Mouse (Mus musculus): ENCODE measurements around the gene Tmem208. TPM values are rescaled to one million over a fixed set of nuclear protein-coding genes. Genes with fewer than 3 reads are reported as not detected.

Tmem208 gene
- polyA plus RNA-seq, 1 experiment from 2014 or later, result 91.4 TPM

DNA sequence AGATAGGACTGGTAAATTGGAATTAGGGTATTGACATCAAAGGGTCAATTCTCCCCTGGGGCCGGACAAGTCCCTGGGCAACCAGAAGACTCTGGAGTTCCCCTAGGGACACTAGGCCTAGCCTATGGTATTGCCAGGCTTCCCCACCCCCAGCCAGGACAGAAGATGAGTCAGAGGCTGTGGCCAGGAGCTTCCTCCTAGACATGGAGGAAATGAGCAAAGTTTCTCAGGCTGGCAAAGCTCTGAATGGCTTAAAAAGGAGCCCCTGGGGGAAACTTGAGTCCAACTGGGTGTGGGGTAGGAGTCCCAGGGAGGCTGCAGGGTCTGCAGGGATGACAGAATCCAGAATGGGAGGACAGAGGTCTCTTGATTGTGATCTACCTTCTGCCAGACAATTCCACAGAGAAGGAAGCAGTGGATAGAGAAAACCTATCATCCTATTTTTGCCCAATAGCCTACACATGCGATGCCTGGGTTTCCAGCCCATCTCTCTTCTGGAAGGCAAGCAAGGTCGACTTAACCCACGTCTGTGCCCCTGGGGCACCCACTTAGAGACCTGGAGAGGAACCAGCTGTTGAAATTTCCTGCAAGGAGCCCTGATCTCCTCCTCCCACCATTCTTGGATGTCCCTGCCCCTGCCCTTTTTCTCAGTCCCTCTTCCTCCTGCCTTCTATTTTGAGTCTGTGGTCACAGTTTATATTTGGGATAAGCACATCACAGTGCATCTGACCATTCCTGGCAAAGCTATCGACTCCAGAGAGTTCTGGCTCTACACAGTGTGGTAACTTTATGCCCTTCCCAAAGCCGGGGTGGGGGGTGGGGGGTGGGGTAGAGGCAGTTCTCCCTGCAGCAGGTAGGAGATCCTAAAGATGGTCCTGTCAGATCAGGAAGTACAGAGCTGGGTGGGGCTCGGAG is 19.2 kb downstream of the Tmem208 start:
- Histone ChIP-seq H3K4me2 (no peak overlapping the region), H3K9me3 (ENCODE audit: control insufficient read depth, low read length) (no peaks in the 10 kb centered on the region), H3K27me3 (ENCODE audit: control insufficient read depth, insufficient read depth, low read length) (no peaks in the 10 kb centered on the region; the same call in 1 of the 2 replicates), H3K4me1 (ENCODE audit: control insufficient read depth, insufficient read depth, low read length) (peaks cover 19% of the 10 kb centered on the region), H3K36me3 (ENCODE audit: control insufficient read depth, insufficient read depth, low read length) (no peaks in the 10 kb centered on the region), H3K4me3 (ENCODE audit: low read depth, low read length) (no peak overlapping the region), H3K27ac (ENCODE audit: low read depth, low read length) (no peak overlapping the region), H3K9ac (ENCODE audit: low read length) (no peak overlapping the region)
- DNase-seq (ENCODE audit: low spot score, missing footprints) (no peak), ATAC-seq (ENCODE audit: low FRiP score) (no peak)
- 68% methylated on average over 7 of the region's 7 CpGs for WGBS

DNA sequence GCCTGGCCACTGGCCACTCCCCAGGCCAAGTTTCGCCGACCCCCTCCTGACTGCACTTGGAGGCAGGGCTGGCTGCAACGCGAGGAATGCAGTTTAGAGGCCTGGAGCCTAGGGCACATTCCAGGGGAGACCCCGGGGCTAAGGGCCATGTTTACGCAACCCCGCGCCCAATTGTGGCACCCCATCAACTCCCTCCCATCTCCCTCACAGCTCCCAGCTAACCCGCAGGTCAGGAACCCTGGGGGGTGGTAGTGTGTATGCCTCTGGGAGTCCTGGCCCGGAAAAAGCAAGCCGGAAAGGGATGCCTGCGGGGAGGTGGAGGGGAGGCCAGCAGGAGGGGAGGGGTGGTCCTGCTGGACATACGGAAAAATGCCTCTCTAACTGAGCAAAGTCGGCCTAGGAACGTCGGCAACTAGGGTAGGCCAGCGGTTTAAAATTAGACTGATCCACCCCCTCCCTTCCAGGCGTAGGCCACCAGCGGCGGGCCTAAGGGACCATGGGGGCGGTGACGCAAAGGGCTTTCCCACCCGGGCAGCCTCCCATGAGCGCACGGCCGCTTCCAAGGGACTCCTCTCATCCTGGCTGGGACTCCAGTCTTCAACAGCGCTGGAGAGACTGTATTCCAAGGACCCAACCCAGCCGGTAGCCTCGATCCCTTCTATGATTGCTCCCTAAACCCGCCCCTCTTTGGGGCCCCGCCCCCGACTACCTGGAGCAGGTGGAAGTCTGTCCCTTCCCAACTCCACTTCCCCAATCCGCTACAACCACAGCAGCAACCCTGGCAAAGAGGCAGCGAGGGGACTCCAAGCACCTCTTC is 20.7 kb downstream of the Tmem208 start:
- H3K27me3 ChIP-seq (ENCODE audit: control insufficient read depth, insufficient read depth, low read length), result no peaks in the 10 kb centered on the region; the same call in 1 of the 2 replicates
- peak; percentile 94 for DNase-seq (ENCODE audit: low spot score, missing footprints)
- H3K36me3 ChIP-seq (ENCODE audit: control insufficient read depth, insufficient read depth, low read length), result no peaks in the 10 kb centered on the region
- peak overlapping the region; percentile 99 for H3K4me2 ChIP-seq
- peak overlapping the region; percentile 62 for H3K4me3 ChIP-seq (ENCODE audit: low read depth, low read length)
- peak; percentile 14 for ATAC-seq (ENCODE audit: low FRiP score)
- H3K9ac ChIP-seq (ENCODE audit: low read length), result peak overlapping the region; percentile 69
- H3K27ac ChIP-seq (ENCODE audit: low read depth, low read length), result no peak overlapping the region
- under 1% methylated on average over 34 of the region's 34 CpGs for WGBS
- no peaks in the 10 kb centered on the region for H3K9me3 ChIP-seq (ENCODE audit: control insufficient read depth, low read length)
- peaks cover 19% of the 10 kb centered on the region for H3K4me1 ChIP-seq (ENCODE audit: control insufficient read depth, insufficient read depth, low read length)

DNA sequence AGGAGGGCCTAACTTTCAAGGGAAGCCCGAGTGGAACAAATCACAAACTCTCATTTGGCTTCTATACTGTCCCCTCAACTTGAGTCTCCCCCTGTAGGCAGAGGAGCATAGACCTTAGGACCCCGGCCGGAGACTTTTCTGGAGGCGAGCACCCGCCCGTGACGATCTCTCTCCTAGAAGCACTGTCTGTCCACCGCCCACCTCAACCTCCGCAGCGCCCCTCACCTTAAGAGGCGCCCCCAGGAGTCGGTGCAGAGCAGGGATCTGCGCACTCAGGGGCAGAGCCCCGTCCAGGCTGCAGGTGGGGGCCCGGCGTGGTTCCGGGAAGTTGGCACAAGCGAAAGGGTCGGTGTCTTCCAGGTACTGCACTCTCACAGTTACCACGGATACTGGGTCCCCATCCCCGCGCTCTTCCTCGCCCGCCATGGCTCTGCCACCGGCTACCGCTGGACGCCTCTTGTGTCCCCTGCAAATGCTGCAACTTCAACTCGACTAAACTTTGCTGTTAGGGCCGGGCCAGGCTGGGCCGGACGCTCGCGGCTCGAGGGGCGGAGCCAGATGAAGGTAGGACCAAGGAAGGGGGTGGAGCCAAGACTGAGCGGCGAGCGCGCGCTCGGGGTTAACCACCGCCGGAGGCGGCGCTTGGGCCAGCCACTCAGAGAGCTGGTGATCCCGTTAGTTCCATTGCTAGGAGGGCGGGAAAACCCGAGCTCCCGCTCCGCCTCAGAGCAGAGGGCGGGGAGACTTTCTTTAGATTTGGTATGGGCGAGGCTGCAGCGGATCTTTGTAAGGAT is 21.5 kb downstream of the Tmem208 start, which contains the start of gene Fhod1:
TSS of gene Fhod1 (minus strand) at position 526 of the 794 bp plus-strand sequence.
- under 1% methylated on average over 53 of the region's 53 CpGs for WGBS
- peak within 1 kb of the TSS; percentile 62 for H3K4me3 ChIP-seq (ENCODE audit: low read depth, low read length)
- H3K36me3 ChIP-seq (ENCODE audit: control insufficient read depth, insufficient read depth, low read length), result no peaks in the 10 kb centered on the region
- no peaks in the 10 kb centered on the region; the same call in 1 of the 2 replicates for H3K27me3 ChIP-seq (ENCODE audit: control insufficient read depth, insufficient read depth, low read length)
- H3K9me3 ChIP-seq (ENCODE audit: control insufficient read depth, low read length), result no peaks in the 10 kb centered on the region
- peak; percentile 98 for DNase-seq (ENCODE audit: low spot score, missing footprints)
- peak; percentile 90 for ATAC-seq (ENCODE audit: low FRiP score)
- H3K9ac ChIP-seq (ENCODE audit: low read length), result peak within 1 kb of the TSS; percentile 78
- H3K4me2 ChIP-seq, result peak within 1 kb of the TSS; percentile 99
- peaks cover 19% of the 10 kb centered on the region for H3K4me1 ChIP-seq (ENCODE audit: control insufficient read depth, insufficient read depth, low read length)
- H3K27ac ChIP-seq (ENCODE audit: low read depth, low read length), result peak within 1 kb of the TSS; percentile 47

DNA sequence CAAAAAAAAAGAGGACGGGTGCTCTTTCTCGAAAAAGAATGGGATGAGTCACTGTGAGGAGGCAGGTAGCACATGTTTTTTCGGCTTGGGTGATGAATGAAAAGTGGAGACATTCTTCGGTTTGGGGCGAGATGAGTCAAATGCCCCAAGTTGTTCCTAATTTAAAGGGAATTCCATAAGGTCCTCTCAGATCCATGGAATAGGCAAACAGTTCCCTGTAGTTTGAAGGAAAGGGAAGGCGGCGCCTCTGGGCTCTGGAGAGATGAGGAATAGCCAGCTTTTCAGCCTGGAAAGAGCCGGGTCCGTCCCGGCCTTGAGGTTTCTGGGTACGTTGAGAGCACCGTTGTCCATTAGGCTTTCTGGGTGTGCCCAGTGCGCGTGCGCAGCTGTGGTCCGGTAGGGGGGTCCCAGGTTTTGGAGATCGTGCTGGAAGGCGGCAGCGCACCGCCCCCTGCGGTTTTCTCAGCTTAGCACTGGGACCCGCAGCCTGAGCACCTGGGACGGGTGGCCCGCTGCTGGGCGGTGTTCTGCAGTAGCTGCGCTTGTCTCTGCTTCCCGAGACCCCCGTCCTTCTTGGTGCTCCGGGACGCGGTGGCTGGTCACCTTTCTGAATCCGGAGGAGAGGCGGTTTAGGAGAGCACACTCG is 22.4 kb downstream of the Tmem208 start, which contains the start of gene Slc9a5:
TSS of gene Slc9a5 (plus strand) at position 394 of the 646 bp plus-strand sequence.
- Histone ChIP-seq H3K27ac (ENCODE audit: low read depth, low read length) (peak within 1 kb of the TSS; percentile 47), H3K9ac (ENCODE audit: low read length) (peak within 1 kb of the TSS; percentile 78), H3K9me3 (ENCODE audit: control insufficient read depth, low read length) (no peaks in the 10 kb centered on the region), H3K36me3 (ENCODE audit: control insufficient read depth, insufficient read depth, low read length) (0 out of 2 replicates have a peak, but pooled peaks cover under 1% of the 10 kb centered on the region), H3K27me3 (ENCODE audit: control insufficient read depth, insufficient read depth, low read length) (no peaks in the 10 kb centered on the region; the same call in 1 of the 2 replicates), H3K4me3 (ENCODE audit: low read depth, low read length) (peak within 1 kb of the TSS; percentile 62), H3K4me1 (ENCODE audit: control insufficient read depth, insufficient read depth, low read length) (peaks cover 19% of the 10 kb centered on the region), H3K4me2 (peak within 1 kb of the TSS; percentile 99)
- WGBS, result under 1% methylated on average over 34 of the region's 34 CpGs
- DNase-seq (ENCODE audit: low spot score, missing footprints) (peak; percentile 97), ATAC-seq (ENCODE audit: low FRiP score) (peak; percentile 38)

DNA sequence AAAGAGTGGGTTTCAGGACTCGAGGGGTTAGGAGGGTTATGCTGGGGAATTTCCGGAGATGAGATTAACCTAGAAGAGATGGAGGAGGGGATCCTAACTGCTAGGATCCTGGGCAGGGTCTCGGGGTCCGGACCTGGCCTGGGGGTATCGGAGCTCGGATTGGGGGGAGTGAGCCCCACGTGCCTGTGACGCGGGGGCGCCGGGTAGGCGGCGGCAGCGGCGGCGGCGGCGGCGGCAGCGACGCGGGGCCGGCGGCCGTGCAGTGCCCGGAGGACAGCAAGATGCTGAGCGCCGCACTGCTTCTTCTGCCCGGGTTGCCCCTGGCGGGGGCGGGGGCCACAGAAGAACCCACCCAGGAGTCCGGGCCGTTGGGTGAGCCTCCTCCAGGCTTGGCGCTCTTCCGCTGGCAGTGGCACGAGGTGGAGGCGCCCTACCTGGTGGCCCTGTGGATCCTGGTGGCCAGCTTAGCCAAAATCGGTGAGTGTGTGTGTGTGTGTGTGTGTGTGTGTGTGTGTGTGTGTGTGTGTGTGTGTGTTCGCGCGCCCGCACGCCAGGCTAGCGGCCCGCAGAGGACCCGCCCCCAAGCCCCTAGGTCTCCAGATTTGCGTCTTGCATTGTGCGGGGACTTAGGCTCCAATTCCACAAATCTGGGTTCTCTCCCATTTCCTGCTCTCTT is 23.1 kb downstream of the Tmem208 start:
- Histone ChIP-seq H3K4me1 (ENCODE audit: control insufficient read depth, insufficient read depth, low read length) (peaks cover 19% of the 10 kb centered on the region), H3K9ac (ENCODE audit: low read length) (peak overlapping the region; percentile 78), H3K4me2 (peak overlapping the region; percentile 99), H3K4me3 (ENCODE audit: low read depth, low read length) (peak overlapping the region; percentile 62), H3K27ac (ENCODE audit: low read depth, low read length) (peak overlapping the region; percentile 47; the same call in 1 of the 2 replicates), H3K27me3 (ENCODE audit: control insufficient read depth, insufficient read depth, low read length) (no peaks in the 10 kb centered on the region; the same call in 1 of the 2 replicates), H3K36me3 (ENCODE audit: control insufficient read depth, insufficient read depth, low read length) (0 out of 2 replicates have a peak, but pooled peaks cover 2% of the 10 kb centered on the region), H3K9me3 (ENCODE audit: control insufficient read depth, low read length) (no peaks in the 10 kb centered on the region)
- WGBS, result 0% methylated on average over 36 of the region's 48 CpGs
- ATAC-seq (ENCODE audit: low FRiP score) (peak; percentile 33), DNase-seq (ENCODE audit: low spot score, missing footprints) (peak; percentile 94)

DNA sequence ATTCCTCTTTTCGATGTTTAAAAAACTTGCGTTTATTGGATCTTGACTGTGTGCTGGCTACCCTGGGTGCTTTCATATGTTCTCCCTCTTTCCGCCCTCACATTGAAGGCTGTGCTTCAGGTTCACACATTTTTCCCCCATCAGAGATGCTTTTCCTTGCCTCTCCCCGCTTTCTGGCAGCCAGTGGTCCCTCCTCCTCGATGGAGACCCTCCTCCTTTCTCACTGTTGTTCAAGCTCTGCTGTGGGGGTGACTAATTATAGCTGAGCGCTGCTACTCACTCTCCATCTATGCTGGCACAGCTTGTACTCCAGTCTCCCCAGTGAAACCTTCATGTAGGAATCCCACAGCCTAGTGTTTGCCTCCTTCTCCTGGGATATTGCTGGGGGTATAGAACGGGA is 24.0 kb downstream of the Tmem208 start:
- ATAC-seq (ENCODE audit: low FRiP score) (no peak), DNase-seq (ENCODE audit: low spot score, missing footprints) (no peak)
- Histone ChIP-seq H3K9me3 (ENCODE audit: control insufficient read depth, low read length) (no peaks in the 10 kb centered on the region), H3K27me3 (ENCODE audit: control insufficient read depth, insufficient read depth, low read length) (no peaks in the 10 kb centered on the region; the same call in 1 of the 2 replicates), H3K4me2 (peak overlapping the region; percentile 99; the same call in 1 of the 2 replicates), H3K4me3 (ENCODE audit: low read depth, low read length) (no peak overlapping the region), H3K36me3 (ENCODE audit: control insufficient read depth, insufficient read depth, low read length) (0 out of 2 replicates have a peak, but pooled peaks cover 2% of the 10 kb centered on the region), H3K9ac (ENCODE audit: low read length) (no peak overlapping the region), H3K27ac (ENCODE audit: low read depth, low read length) (no peak overlapping the region), H3K4me1 (ENCODE audit: control insufficient read depth, insufficient read depth, low read length) (peaks cover 19% of the 10 kb centered on the region)
- 47% methylated on average over 7 of the region's 7 CpGs for WGBS

DNA sequence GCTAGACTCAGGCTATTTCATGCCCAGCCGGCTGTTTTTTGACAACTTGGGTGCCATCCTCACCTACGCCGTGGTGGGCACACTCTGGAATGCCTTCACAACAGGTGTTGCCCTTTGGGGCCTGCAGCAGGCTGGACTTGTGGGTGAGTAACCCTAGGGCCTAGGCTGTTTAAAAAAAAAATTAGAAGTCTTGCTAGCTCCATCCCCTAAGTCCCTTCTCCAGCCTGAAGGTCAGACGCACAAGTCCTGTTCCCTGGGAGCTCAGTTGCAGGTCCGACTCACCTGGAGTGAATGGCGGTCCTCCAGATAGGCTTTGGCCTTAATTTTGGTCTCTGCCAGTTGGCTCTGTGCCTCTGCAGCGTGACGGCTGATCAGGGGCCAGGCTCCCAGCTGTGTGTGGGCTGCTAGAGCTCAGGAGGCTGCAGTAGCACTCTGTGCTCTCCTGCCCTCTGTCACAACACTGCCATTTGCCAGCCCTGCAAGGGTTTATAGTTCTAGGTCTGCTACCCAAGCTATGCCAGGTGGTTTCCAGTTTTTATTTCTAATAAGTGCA is 27.5 kb downstream of the Tmem208 start:
- Histone ChIP-seq H3K27me3 (ENCODE audit: control insufficient read depth, insufficient read depth, low read length) (no peaks in the 10 kb centered on the region), H3K27ac (ENCODE audit: low read depth, low read length) (no peak overlapping the region), H3K9ac (ENCODE audit: low read length) (no peak overlapping the region), H3K4me2 (no peak overlapping the region), H3K4me3 (ENCODE audit: low read depth, low read length) (no peak overlapping the region), H3K36me3 (ENCODE audit: control insufficient read depth, insufficient read depth, low read length) (0 out of 2 replicates have a peak, but pooled peaks cover 2% of the 10 kb centered on the region), H3K9me3 (ENCODE audit: control insufficient read depth, low read length) (no peaks in the 10 kb centered on the region), H3K4me1 (ENCODE audit: control insufficient read depth, insufficient read depth, low read length) (peaks cover 2% of the 10 kb centered on the region; the same call in 1 of the 2 replicates)
- ATAC-seq (ENCODE audit: low FRiP score), result no peak
- 82% methylated on average over 8 of the region's 8 CpGs for WGBS
- DNase-seq (ENCODE audit: low spot score, missing footprints), result no peak

Measured in midbrain, embryonic 11.5 days (tissue).